ENCODE assay signal across 21 mouse cellular contexts in the genomic region with DNA sequence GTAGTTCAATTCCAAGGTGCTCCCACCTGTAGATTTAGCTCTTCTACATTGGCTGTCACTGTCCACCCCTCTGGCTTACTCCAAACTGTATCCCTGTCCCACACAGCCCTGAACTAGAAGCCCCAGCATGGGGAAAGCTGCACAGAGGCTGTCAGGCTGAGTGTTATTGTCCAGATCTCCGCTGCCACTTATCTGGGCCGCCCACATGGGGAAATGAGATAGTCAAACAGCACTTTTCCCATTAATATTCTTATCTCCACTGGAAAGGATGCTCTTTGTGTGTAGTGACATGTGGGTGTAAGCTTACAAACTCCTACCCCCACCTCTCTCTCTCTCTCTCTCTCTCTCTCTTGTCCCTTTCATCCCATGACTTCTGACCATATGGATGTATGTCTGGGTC. TPM values are rescaled to one million over a fixed set of nuclear protein-coding genes. Genes with fewer than 3 reads are reported as not detected.
DNase-seq lines count a peak whose midpoint lies in the region; ATAC-seq and TF ChIP-seq lines count a peak whose summit lies in the region.
"Had no signal": no experiment of that assay in that cellular context is flagged by ENCODE, and none has a peak within 500 bp of the region (broad histone marks: within the 10 kb centered on the region; RNA-seq: fewer than 3 reads in every experiment).

No protein-coding gene starts in this region.

- H3K4me2 ChIP-seq in heart, embryonic 15.5 days, result no peak overlapping the region
- peak overlapping the region; percentile 35 for H3K4me2 ChIP-seq in liver, postnatal 0 days (ENCODE audit: low read depth, low read length)
- H3K4me2 ChIP-seq in midbrain, postnatal 0 days (ENCODE audit: low read depth, low read length, poor library complexity, severe bottlenecking), result no peak overlapping the region
- H3K4me2 ChIP-seq: embryonic facial prominence, embryonic 13.5 days; forebrain, embryonic 12.5 days; lung, embryonic 14.5 days; neural tube, embryonic 12.5 days had no signal

- H3K27ac ChIP-seq in heart, embryonic 15.5 days, result peak overlapping the region; percentile 7; the same call in 1 of the 2 replicates
- no peak overlapping the region for H3K27ac ChIP-seq in liver, postnatal 0 days (ENCODE audit: low read depth)
- no peak overlapping the region for H3K27ac ChIP-seq in midbrain, postnatal 0 days (ENCODE audit: low read depth, low read length)
- H3K27ac ChIP-seq: embryonic facial prominence, embryonic 13.5 days; forebrain, embryonic 12.5 days; neural tube, embryonic 12.5 days had no signal

- 27% methylated on average over 2 of the region's 2 CpGs for WGBS in heart, embryonic 15.5 days
- WGBS in liver, postnatal 0 days (ENCODE audit: insufficient replicate concordance), result 43% methylated on average over 2 of the region's 2 CpGs
- WGBS in midbrain, postnatal 0 days, result 92% methylated on average over 2 of the region's 2 CpGs

- peak; percentile 68; the same call in 1 of the 2 replicates for ATAC-seq in heart, embryonic 15.5 days (replicated peaks; ENCODE audit: insufficient number of reproducible peaks, insufficient read depth, low FRiP score, low read depth)
- peak; percentile 72 for ATAC-seq in erythroid progenitor cell, adult 5-6 weeks (replicated peaks; ENCODE audit: low FRiP score, poor library complexity, severe bottlenecking)
- peak; percentile 83 for ATAC-seq in liver, postnatal 0 days
- no peak for ATAC-seq in midbrain, postnatal 0 days (ENCODE audit: low FRiP score)
- ATAC-seq: CD4-positive, CD25-positive, alpha-beta regulatory T cell, adult 4 months; hindbrain, embryonic 16.5 days had no signal

- no peaks in the 10 kb centered on the region for H3K36me3 ChIP-seq in heart, embryonic 15.5 days
- H3K36me3 ChIP-seq in liver, postnatal 0 days (replicated peaks; ENCODE audit: insufficient read depth, low read length), result no peaks in the 10 kb centered on the region
- no peaks in the 10 kb centered on the region for H3K36me3 ChIP-seq in midbrain, postnatal 0 days (ENCODE audit: insufficient read depth, low read length)
- H3K36me3 ChIP-seq: embryonic facial prominence, embryonic 13.5 days; forebrain, embryonic 12.5 days; neural tube, embryonic 12.5 days had no signal

- no peak for DNase-seq in heart, adult 8-10 months (ENCODE audit: low spot score)
- peak; percentile 64 for DNase-seq in c-Kit-negative CD71-positive TER-119-positive erythroid progenitor cells, embryonic 14.5 days (ENCODE audit: low read depth, low spot score)
- DNase-seq in liver, postnatal 0 days, result peak; percentile 56
- DNase-seq in retina, postnatal 1 day, result no peak
- no peak for DNase-seq in midbrain, postnatal 0 days (ENCODE audit: low spot score)
- DNase-seq: adrenal gland, postnatal 36 days; cerebellum, postnatal 25 days; kidney, adult 9 months; kidney, postnatal 4 days; lung, embryonic 14.5 days had no signal

- no peak overlapping the region for H3K4me3 ChIP-seq in heart, embryonic 15.5 days
- H3K4me3 ChIP-seq in liver, postnatal 0 days (ENCODE audit: low read depth, low read length), result no peak overlapping the region
- no peak overlapping the region for H3K4me3 ChIP-seq in midbrain, postnatal 0 days (ENCODE audit: low read depth, low read length)
- H3K4me3 ChIP-seq: embryonic facial prominence, embryonic 13.5 days; forebrain, embryonic 12.5 days; neural tube, embryonic 12.5 days had no signal

- no peak overlapping the region for H3K9ac ChIP-seq in heart, embryonic 15.5 days
- H3K9ac ChIP-seq in liver, postnatal 0 days (replicated peaks), result no peak overlapping the region
- H3K9ac ChIP-seq in midbrain, postnatal 0 days (replicated peaks; ENCODE audit: low read length, poor library complexity, severe bottlenecking), result no peak overlapping the region
- H3K9ac ChIP-seq: embryonic facial prominence, embryonic 13.5 days; forebrain, embryonic 12.5 days; lung, embryonic 14.5 days; neural tube, embryonic 12.5 days had no signal

- no peaks in the 10 kb centered on the region for H3K9me3 ChIP-seq in heart, embryonic 15.5 days (replicated peaks)
- H3K9me3 ChIP-seq in liver, postnatal 0 days (ENCODE audit: low read length), result peaks cover 5% of the 10 kb centered on the region; the same call in 1 of the 2 replicates
- no peaks in the 10 kb centered on the region for H3K9me3 ChIP-seq in midbrain, postnatal 0 days (ENCODE audit: low read length)
- H3K9me3 ChIP-seq: embryonic facial prominence, embryonic 13.5 days; forebrain, embryonic 12.5 days; neural tube, embryonic 12.5 days had no signal

- TF ChIP-seq CTCF in liver, postnatal 0 days (IDR thresholded peaks at IDR 0.05; ENCODE audit: low read depth), result no peak
- no peak for TF ChIP-seq CTCF in midbrain, postnatal 0 days (IDR thresholded peaks at IDR 0.05)

- TF ChIP-seq EP300 in liver, postnatal 0 days (IDR thresholded peaks at IDR 0.05; ENCODE audit: low read depth), result peak; percentile 93

- no peaks in the 10 kb centered on the region for H3K27me3 ChIP-seq in heart, embryonic 15.5 days
- H3K27me3 ChIP-seq in liver, postnatal 0 days (ENCODE audit: insufficient read depth, low read length), result 0 out of 2 replicates have a peak, but pooled peaks cover 3% of the 10 kb centered on the region
- H3K27me3 ChIP-seq in midbrain, postnatal 0 days (ENCODE audit: insufficient read depth, low read length), result no peaks in the 10 kb centered on the region
- H3K27me3 ChIP-seq: neural tube, embryonic 12.5 days had no signal

- H3K4me1 ChIP-seq in heart, embryonic 15.5 days (replicated peaks), result peaks cover 32% of the 10 kb centered on the region
- H3K4me1 ChIP-seq in liver, postnatal 0 days (ENCODE audit: insufficient read depth), result peaks cover 12% of the 10 kb centered on the region
- no peaks in the 10 kb centered on the region for H3K4me1 ChIP-seq in midbrain, postnatal 0 days (ENCODE audit: insufficient read depth, low read length)
- H3K4me1 ChIP-seq: embryonic facial prominence, embryonic 13.5 days; forebrain, embryonic 12.5 days; neural tube, embryonic 12.5 days had no signal

RNA-seq across cellular contexts. Expression of a gene that starts 12.4 kb away (rescaled TPM):
- polyA plus RNA-seq in heart, embryonic 15.5 days (2015; fragmentation: Nextera tagmentation; extraction: Ambion mirVana), result not detected in 2 replicates
- total RNA-seq in heart, adult 8-10 months (2022), result not detected
- total RNA-seq in erythroid progenitor cell, adult 5-6 weeks (2015; ENCODE audit: low replicate concordance), result not detected in 2 replicates
- total RNA-seq in erythroid progenitor cell, adult 5-6 weeks (2017; ENCODE audit: low replicate concordance), result not detected in 2 replicates
- not detected in 2 replicates for polyA plus RNA-seq in liver, postnatal 0 days (2015; fragmentation: Nextera tagmentation; extraction: Ambion mirVana)
- total RNA-seq in midbrain, postnatal 0 days (2014; rRNA removed), result not detected in 2 replicates
- not detected in 2 replicates for polyA plus RNA-seq in midbrain, postnatal 0 days (2015; fragmentation: Nextera tagmentation; extraction: Ambion mirVana)
- total RNA-seq: adrenal gland, postnatal 36 days; layer of hippocampus, postnatal 25 days; left cerebral cortex, postnatal 36 days; megakaryocyte, adult 5-6 weeks had no signal
- polyA plus RNA-seq: CD4-positive, CD25-positive, alpha-beta regulatory T cell, adult 4 months; embryonic facial prominence, embryonic 13.5 days; forebrain, embryonic 12.5 days; hindbrain, embryonic 16.5 days; lung, embryonic 14.5 days; neural tube, embryonic 12.5 days; thymus, postnatal 0 days had no signal

RNA-seq across cellular contexts. Expression of a gene that starts 15.4 kb away (rescaled TPM):
- polyA plus RNA-seq in heart, embryonic 15.5 days (2015; fragmentation: Nextera tagmentation; extraction: Ambion mirVana), result 1.5 and 1.6 TPM in 2 replicates
- total RNA-seq in heart, adult 8-10 months (2022), result under 1 TPM in 1 of 4 experiments, not detected in 3; 0.17 TPM
- total RNA-seq in erythroid progenitor cell, adult 5-6 weeks (2015; ENCODE audit: low replicate concordance), result not detected in 2 replicates
- total RNA-seq in erythroid progenitor cell, adult 5-6 weeks (2017; ENCODE audit: low replicate concordance), result not detected in 2 replicates
- polyA plus RNA-seq in liver, postnatal 0 days (2015; fragmentation: Nextera tagmentation; extraction: Ambion mirVana), result not detected in 2 replicates
- 0.49 TPM in 1 of 2 replicates, not detected in the other for total RNA-seq in midbrain, postnatal 0 days (2014; rRNA removed)
- 0.11 TPM in 1 of 2 replicates, not detected in the other for polyA plus RNA-seq in midbrain, postnatal 0 days (2015; fragmentation: Nextera tagmentation; extraction: Ambion mirVana)
- total RNA-seq: left cerebral cortex, postnatal 36 days; megakaryocyte, adult 5-6 weeks had no signal
- polyA plus RNA-seq: CD4-positive, CD25-positive, alpha-beta regulatory T cell, adult 4 months; embryonic facial prominence, embryonic 13.5 days; forebrain, embryonic 12.5 days; lung, embryonic 14.5 days; neural tube, embryonic 12.5 days had no signal

RNA-seq across cellular contexts. Expression of a gene that starts 50.6 kb away (rescaled TPM):
- polyA plus RNA-seq in heart, embryonic 15.5 days (2015; fragmentation: Nextera tagmentation; extraction: Ambion mirVana), result not detected in 2 replicates
- total RNA-seq in heart, adult 8-10 months (2022), result not detected
- not detected in 2 replicates for total RNA-seq in erythroid progenitor cell, adult 5-6 weeks (2015; ENCODE audit: low replicate concordance)
- not detected in 2 replicates for total RNA-seq in erythroid progenitor cell, adult 5-6 weeks (2017; ENCODE audit: low replicate concordance)
- polyA plus RNA-seq in liver, postnatal 0 days (2015; fragmentation: Nextera tagmentation; extraction: Ambion mirVana), result not detected in 2 replicates
- total RNA-seq in midbrain, postnatal 0 days (2014; rRNA removed), result not detected in 2 replicates
- not detected in 2 replicates for polyA plus RNA-seq in midbrain, postnatal 0 days (2015; fragmentation: Nextera tagmentation; extraction: Ambion mirVana)
- total RNA-seq: adrenal gland, postnatal 36 days; layer of hippocampus, postnatal 25 days; left cerebral cortex, postnatal 36 days; megakaryocyte, adult 5-6 weeks had no signal
- polyA plus RNA-seq: CD4-positive, CD25-positive, alpha-beta regulatory T cell, adult 4 months; embryonic facial prominence, embryonic 13.5 days; forebrain, embryonic 12.5 days; hindbrain, embryonic 16.5 days; lung, embryonic 14.5 days; neural tube, embryonic 12.5 days; thymus, postnatal 0 days had no signal

Comparison
In these comparisons a context has a peak if more than half of its experiments do, and no peak if none do; other contexts are left out.
1. DNase-seq: peak in c-Kit-negative CD71-positive TER-119-positive erythroid progenitor cells, embryonic 14.5 days (single experiment) and liver, postnatal 0 days (single experiment); none in heart, adult 8-10 months (single experiment), retina, postnatal 1 day (single experiment) and midbrain, postnatal 0 days (single experiment).